Mouse (Mus musculus) brain, embryonic 14.5 days (tissue): ENCODE measurements around the gene Olfr521.

Source experiments
- CTCF ChIP-seq: fragments of 200-500 bp; IDR thresholded peaks from 2 replicates; pipeline ENCODE4 v1.5.1; 2012; ENCODE audit warnings: inconsistent platforms, mild to moderate bottlenecking, moderate library complexity, borderline replicate concordance; ENCODE audit not compliant: insufficient read depth, insufficient read length; ENCODE audit errors: extremely low read depth
- POLR2A ChIP-seq: fragments of 200-500 bp; IDR thresholded peaks from 2 replicates; pipeline ENCODE4 v1.6.1; 2012; ENCODE audit warnings: mild to moderate bottlenecking, inconsistent platforms, borderline replicate concordance; ENCODE audit not compliant: poor library complexity, insufficient read depth, insufficient read length, severe bottlenecking; ENCODE audit errors: extremely low read depth

GRCm38 (mm10) chr7:99763207-99763606 is at the start of gene Olfr521:
- TF ChIP-seq POLR2A (no peak), CTCF (no peak)
